Mouse (Mus musculus) neutrophil, adult 5-6 weeks (primary cell): ENCODE data around the gene Krtap10-4. TPM values are rescaled to one million over a fixed set of nuclear protein-coding genes. Genes with fewer than 3 reads are reported as not detected.
A peak's percentile ranks its signal among the peaks of the same experiment; 100 is the strongest.

Experiments
- ATAC-seq: fragments of 151-379, 151-347 bp; 2 replicates; pipeline ENCODE4 v1.8.0; 2017; ENCODE audit warnings: mild to moderate bottlenecking, moderate TSS enrichment; ENCODE audit not compliant: insufficient number of reproducible peaks, poor library complexity, low FRiP score, severe bottlenecking; ENCODE audit errors: extremely low read depth
- total RNA-seq: library from RNA; stranded (forward); fragments of 200-1000 nt; gene quantifications from 2 replicates; pipeline ENCODE4 v1.2.3, GENCODE M21; 2017

Krtap10-4 gene
- total RNA-seq: not detected in 2 replicates

DNA sequence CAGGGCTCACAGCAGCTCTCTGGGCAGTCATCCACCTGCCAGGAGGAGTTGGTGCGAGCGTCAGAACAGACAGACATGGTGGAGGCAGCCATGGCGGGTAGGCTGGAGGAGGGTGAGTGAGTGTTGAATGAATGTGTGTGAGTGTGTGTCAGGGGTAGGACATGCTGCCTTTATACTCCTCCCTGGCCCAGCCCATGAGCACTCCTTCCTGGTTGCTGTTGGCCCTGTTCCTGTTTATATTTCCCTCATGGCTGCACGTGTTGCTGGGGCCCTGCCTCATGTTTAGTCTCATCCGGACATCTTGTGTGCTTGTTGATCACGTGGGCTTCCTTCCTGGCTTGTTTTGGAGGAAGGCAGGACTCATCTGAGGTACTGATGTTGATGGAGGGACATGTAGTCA is at the start of gene Krtap10-4:
TSS of gene Krtap10-4 (minus strand) at position 145 of the 400 bp plus-strand sequence.
- ATAC-seq: no peak

DNA sequence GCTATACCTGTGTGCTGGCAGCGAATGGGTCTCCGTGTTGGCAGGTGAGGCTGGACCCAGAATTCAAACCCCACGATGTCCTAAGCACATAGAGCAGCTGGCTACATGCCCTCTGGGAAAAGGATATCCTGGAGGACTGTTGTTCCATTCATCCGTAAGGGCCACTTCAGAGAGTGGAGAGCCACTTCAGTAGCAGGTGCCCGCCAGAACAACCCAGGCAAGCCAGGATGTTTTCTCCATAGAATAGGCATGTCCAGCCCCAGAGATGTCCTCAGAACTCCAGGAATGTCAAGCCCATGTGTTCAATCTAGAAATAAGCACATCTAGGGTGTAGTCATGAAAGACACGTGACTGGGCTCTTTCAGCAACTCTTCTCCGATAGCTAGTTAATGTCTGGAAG is 42.8 kb upstream of the Krtap10-4 start:
- ATAC-seq: no peak

DNA sequence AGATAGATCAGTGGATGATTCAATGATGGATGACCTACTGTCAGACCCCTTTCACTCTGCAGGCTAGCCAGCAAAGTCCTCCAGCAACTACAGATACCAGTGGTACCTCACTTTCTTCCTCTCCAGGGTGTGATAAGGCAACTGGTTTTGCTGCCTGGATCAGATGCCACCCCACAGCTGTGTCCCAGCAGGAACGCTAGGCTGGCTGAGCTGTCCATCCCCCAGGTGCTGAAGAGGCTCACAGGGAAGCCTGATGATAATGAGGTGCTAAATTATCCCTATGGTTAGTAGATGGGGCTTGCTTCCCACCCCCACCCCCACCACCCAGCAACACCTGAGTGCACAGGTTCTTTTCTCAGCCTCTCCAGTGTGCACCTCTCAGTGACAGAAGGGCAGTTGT is 40.7 kb upstream of the Krtap10-4 start:
- ATAC-seq: no peak

DNA sequence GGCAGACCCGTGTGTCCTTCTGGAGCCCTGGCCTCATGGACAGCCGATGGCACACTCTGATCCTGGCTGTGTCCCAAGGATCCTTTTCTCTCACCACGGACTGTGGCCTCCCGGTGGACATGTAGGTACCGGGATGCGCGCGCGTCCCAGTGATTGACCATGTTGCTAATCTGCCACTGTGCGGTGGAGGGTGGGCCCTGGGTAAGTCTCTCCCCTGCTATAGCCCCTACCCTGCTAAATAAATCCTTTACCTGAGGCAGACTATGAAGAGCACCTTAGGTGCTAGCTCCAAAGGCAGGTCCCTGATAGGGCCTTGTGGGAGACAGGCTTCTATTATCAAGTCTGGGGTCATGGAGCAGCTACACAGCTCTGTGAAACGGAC is 37.9 kb upstream of the Krtap10-4 start:
- ATAC-seq: no peak

DNA sequence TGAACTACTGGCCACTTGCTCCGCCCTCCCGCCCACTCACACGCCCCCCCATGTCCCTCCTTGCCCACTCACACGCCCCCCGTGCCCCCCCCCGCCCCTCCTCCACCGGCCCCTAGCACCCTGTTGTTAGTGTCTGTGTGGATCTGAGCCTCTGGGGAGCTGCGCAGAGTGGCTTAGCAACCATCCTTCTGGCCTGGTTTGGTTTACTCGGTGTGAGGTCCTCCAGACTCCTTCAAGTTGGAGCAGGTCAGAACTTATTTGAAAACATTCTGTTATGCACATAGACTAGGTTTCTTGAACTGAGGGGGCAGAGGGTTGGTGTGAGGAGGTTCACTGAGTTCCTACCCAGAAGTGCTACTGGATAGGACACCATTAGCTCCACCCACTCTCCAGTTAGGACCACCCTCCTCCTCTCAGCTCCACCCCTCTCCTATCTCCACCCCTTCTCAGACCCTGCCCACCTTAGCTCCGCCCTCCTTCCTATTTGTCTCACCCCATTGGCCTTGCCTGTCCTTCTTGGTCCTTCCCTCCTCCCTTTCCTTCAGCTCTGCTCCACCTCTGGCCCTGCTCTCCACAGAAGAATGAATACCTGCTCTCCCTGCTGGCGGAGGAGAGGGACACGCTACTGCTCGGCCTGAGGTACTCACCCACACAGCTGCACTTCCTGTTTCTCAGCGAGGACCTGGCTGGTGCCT is 37.3 kb upstream of the Krtap10-4 start:
- peak; percentile 72 for ATAC-seq

DNA sequence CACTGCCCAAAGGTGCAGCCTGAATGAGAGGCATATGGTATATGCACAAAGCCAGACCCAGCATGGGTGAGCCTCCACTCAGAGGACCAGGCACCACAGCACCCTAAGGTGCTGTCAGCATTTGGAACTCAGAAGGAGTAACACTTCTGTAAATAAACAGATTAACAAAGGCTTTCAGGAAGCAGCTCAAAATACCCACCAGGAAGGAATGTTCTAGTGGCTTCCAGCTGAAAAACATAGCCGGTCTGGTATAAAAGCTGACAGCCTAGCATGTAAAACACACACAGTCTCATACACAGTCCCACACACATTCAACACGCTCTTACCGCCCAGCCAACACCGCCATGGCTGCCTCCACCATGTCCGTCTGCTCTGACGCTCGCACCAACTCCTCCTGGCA is 34.8 kb upstream of the Krtap10-4 start, which contains the start of gene Gm3285:
TSS of gene Gm3285 (plus strand) at position 301 of the 400 bp plus-strand sequence.
- ATAC-seq: no peak

DNA sequence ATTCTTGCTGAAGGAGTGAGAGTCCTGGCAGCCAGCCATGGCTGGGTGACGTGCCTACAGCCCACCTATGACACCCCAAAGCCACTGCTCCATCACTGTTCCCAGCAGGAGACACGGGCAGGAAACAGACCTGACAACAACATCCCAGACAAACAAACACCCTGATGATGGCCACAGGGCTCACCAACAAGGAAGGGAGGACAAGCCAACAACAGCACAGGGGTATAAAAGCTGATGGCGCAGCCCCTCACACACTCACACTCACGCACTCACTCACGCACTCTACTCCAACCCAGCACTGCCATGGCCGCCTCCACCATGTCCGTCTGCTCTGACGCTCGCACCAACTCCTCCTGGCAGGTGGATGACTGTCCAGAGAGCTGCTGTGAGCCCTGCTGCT is 25.7 kb upstream of the Krtap10-4 start, which contains the start of gene Gm10318:
TSS of gene Gm10318 (plus strand) at position 301 of the 400 bp plus-strand sequence.
- ATAC-seq: no peak

DNA sequence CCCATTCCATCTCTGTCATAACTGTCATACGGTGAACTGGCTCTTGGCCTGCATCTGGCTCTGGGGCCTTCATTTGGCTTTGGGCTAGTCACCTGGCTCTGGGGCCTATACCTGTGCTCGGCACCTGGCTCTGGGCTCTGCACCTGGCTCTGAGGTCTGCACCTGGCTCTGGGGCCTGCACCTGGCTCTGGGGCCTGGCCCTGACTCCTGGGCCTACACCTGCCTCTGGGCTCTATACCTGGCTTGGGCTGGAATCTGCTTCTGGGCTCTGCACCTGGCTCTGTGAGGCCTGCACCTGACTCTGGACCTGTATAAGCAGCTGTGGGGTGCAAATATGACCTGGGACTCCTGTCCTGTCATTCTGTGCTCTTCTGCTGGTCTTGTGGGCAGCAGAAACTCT is 20.6 kb upstream of the Krtap10-4 start:
- no peak for ATAC-seq

DNA sequence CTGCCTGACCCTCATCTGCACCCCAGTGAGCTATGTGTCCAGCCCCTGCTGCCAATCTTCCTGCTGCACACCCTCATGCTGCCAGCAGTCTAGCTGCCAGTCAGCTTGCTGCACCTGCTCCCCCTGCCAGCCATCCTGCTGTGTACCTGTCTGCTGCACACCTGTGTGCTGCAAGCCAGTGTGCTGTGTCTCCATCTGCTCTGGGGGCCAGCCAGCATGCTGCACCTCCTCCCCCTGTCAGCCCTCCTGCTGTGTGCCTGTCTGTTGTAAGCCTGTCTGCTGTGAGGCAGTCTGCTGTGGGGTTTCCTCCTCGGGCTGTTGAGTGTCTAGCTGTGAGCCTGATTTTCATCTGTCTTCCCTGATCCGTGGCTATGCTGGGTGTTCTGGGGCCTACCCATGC is 20.1 kb upstream of the Krtap10-4 start:
- ATAC-seq: no peak

DNA sequence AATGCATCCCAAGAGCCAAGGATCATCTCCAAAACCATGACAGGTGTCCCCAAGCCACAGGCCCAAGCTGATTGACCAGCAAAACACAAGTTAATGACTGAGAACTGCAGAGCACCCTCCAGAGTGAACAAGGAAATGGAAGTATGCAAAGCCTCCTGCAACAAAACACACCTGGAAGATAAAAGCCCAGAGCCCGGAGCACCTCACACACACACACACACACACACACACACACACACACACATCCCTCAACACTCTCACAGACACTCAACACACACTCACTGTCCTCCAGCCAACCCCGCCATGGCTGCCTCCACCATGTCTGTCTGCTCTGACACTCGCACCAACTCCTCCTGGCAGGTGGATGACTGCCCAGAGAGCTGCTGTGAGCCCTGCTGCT is 19.6 kb upstream of the Krtap10-4 start, which contains the start of gene Gm36176:
TSS of gene Gm36176 (plus strand) at position 301 of the 400 bp plus-strand sequence.
- ATAC-seq: no peak

DNA sequence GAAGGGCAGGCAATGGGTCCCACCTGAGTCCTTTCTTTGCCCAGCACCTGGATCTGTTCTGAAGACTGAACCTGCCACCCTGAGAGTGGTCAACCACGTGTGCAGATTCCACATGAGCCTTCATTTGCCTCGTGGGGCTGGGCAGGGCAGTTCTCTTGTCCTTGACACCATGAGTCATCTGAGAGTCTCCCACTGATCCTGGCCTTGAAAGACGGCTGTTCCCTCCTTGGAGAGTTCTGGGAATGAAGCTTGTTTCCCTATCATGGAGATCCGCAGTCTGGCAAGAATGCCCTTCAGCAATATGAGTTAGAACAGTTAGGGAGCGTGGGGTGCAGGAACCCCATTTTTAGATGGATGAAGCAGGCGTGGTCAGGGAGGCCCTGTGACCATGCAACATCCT is 12.1 kb upstream of the Krtap10-4 start:
- ATAC-seq: no peak

DNA sequence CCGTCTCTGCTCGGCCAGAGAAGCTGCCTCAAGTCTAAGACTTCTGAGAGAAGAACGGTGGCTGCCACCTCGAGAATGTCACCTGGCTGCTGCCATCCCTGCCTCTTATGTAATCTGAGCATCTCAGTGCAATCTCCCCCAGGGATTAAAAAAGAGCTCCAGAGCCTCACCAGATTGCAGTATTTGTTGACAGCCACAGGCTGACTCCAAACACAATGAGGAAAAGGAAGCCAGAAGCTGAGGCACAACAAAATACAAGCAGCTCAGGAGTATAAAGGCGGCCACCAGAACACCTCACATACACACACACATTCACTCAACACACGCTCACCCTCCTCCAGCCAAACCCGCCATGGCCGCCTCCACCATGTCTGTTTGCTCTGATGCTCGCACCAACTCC is 8.8 kb upstream of the Krtap10-4 start, which contains the start of gene Krtap10-10:
TSS of gene Krtap10-10 (plus strand) at position 301 of the 400 bp plus-strand sequence.
- no peak for ATAC-seq

DNA sequence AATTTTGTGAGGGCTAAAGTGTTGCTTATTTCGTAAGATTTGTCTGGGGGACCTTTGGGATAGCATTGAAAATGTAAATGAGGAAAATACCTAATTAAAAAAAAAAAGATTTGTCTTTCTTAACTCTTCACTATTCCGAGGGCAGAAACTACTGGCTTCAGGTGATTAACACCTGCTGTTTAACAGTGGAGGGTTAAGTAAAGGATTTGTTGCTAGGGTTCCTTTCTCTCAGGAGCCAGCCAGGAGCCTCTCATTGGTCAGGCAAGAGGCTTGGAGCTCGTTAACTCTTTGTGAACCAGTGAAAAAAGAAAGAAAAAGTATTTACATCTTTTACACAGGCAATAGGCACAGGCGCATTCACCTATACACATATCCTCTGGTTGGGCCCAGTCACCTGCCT is 7.7 kb downstream of the Krtap10-4 start:
- ATAC-seq: no peak

DNA sequence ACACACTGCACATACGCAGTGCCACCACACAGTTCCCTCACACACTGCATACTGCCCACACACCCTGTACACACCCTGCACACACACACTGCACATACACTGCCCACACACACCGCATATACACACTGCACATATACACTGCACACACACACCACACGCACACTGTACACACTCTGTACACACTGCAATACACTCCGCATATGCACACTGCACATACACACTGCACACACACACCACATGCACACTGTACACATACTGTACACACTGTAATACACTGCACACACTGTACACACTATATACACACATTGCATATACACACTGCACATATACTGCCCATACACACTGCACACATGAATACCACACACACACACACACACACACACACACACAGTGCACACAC is 8.4 kb downstream of the Krtap10-4 start:
- ATAC-seq: no peak

DNA sequence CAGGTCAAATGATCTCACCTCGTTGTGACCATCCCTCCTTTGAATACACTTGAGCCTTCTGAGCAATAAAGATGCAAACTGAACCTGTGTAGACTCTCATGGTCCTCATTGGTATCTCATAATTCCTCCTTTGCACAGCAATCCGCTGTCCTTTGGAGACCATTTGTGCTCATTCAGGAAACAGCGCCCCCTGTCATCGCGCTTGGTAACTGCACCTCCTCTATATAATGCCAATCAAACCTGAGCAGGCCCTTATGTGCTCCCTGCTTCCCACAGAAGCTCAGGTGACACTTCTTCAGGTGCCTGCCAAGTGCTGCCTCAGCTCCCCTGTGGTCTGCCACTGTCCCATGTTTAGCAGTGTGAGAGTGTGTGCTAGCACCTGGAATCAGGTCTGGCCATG is 11.4 kb downstream of the Krtap10-4 start:
- ATAC-seq: no peak

DNA sequence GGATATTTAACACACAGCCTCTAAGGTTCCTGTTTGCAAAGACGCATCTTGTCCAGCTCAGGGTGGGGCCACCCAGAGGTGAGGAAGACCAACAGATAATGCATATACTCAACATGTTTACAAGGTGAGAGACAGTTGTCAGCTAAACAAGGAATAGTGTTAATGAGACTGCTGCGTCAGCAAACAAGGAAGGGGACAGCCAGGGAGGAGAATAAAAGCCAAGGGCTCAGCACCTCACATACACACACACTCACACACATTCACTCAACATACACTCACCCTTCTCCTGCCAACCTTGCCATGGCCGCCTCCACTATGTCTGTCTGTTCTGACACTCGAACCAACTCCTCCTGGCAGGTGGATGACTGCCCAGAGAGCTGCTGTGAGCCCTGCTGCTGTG is 12.5 kb downstream of the Krtap10-4 start, which contains the start of gene Gm2696:
TSS of gene Gm2696 (plus strand) at position 301 of the 400 bp plus-strand sequence.
- no peak for ATAC-seq

DNA sequence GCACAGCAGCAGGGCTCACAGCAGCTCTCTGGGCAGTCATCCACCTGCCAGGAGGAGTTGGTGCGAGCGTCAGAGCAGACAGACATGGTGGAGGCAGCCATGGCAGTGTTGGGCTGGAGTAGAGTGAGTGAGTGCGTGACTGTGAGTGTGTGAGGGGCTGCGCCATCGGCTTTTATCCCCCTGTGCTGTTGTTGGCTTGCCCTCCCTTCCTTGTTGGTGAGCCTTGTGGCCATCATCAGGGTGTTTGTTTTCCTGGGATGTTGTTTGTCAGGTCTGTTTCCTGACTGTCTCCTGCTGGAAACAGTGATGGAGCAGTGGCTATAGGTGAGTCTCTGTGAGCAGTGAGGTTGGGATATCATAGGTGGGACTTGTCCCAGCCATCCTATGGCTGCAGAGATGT is 15.2 kb downstream of the Krtap10-4 start, which contains the start of gene Gm9507:
TSS of gene Gm9507 (minus strand) at position 101 of the 400 bp plus-strand sequence.
- ATAC-seq: no peak

DNA sequence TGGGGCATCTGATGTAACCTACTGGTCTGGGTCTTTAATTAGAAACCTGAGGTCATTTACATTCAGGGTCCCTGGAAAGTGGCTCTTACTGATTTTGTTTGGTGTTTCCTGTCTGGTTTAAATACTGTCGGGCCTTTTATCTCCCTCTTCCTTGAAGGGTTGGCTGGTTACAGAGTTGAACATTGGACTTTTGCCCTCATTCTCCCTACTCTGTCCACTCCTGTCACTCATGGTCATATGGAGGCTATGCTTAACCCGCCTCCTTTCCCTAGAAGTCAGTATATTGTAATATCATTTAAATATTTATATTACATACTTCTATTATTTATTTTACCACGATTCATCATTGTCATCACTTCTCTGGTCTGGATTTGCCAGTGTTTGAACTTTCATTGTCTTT is 22.8 kb downstream of the Krtap10-4 start:
- ATAC-seq: no peak

DNA sequence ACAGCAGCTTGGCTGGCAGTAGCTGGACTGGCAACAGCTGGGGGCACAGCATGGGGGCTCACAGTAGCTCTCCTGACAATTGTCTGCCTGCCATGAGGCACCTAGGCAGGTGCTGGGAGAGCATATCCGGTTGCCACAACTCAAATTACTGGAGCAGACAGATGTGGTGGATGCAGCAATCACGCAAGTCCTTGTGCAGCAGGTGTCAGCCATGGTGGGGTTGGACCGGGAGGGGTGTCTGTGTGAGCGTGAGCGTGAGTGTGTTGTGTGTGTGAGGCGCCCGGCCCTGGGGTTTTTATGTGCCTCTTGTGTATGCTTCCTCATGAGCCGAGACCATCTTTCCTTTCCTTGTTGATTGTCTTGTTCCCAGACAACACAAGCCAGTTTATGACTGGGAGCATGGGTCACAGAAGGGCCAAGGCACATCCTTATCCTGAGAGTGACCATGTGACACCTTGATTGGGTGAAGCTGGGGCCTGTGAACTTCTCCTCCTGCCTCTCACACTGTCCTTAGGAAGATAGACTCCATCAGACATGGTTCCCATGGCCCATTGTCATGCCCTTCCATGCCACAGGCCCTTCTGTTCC is 27.9 kb downstream of the Krtap10-4 start, which contains the start of gene Gm19668:
TSS of gene Gm19668 (minus strand) at position 213 of the 588 bp plus-strand sequence.
- ATAC-seq: no peak
